Mouse (Mus musculus) ES-Bruce4 (cell line): ENCODE results near the gene Pla2g2f. TPM values are rescaled to one million over a fixed set of nuclear protein-coding genes. Genes with fewer than 3 reads are reported as not detected.
A peak's percentile ranks its signal among the peaks of the same experiment; 100 is the strongest.

Experiments
- H3K27ac ChIP-seq: 2 replicates; pipeline ENCODE4 v1.5.1; 2012; ENCODE audit warnings: low read length, inconsistent platforms; ENCODE audit not compliant: insufficient read depth
- H3K27me3 ChIP-seq: 2 replicates; pipeline ENCODE4 v1.6.1; 2012; ENCODE audit warnings: mild to moderate bottlenecking, low read length, inconsistent platforms; ENCODE audit not compliant: control insufficient read depth, poor library complexity, insufficient read depth, severe bottlenecking
- H3K36me3 ChIP-seq: 2 replicates; pipeline ENCODE4 v1.6.1; 2012; ENCODE audit warnings: inconsistent platforms, mild to moderate bottlenecking, low read length, moderate library complexity; ENCODE audit not compliant: control insufficient read depth, poor library complexity, insufficient read depth, severe bottlenecking
- H3K4me1 ChIP-seq: one replicate; pipeline ENCODE4 v1.8.1; 2011; ENCODE audit warnings: low read length; ENCODE audit not compliant: control insufficient read depth, insufficient read depth
- H3K4me3 ChIP-seq: 2 replicates; pipeline ENCODE4 v1.5.1; 2011; ENCODE audit warnings: low read depth, mild to moderate bottlenecking, low read length
- H3K9ac ChIP-seq: 2 replicates; pipeline ENCODE4 v1.6.1; 2012; ENCODE audit warnings: low read depth, mild to moderate bottlenecking, inconsistent platforms; ENCODE audit not compliant: poor library complexity, severe bottlenecking
- H3K9me3 ChIP-seq: replicated peaks from 2 replicates; pipeline ENCODE4 v1.6.1; 2012; ENCODE audit warnings: mild to moderate bottlenecking, low read length, inconsistent platforms; ENCODE audit not compliant: control insufficient read depth, poor library complexity, insufficient read depth, severe bottlenecking
- CTCF ChIP-seq: IDR thresholded peaks from one replicate; pipeline ENCODE4 v1.8.1; 2011; ENCODE audit warnings: low read depth, low read length
- EP300 ChIP-seq: IDR thresholded peaks from 2 replicates; pipeline ENCODE4 v1.6.1; 2011; ENCODE audit warnings: low read depth, low read length; ENCODE audit not compliant: insufficient read depth
- POLR2A ChIP-seq: IDR thresholded peaks from one replicate; pipeline ENCODE4 v1.8.1; 2011; ENCODE audit warnings: low read length; ENCODE audit not compliant: insufficient read depth
- polyA plus RNA-seq: library from polyadenylated mRNA; stranded (reverse); fragments of >200 nt; gene quantifications from 2 replicates; pipeline ENCODE4 v1.2.4, GENCODE M21; 2011; ENCODE audit warnings: low read depth; ENCODE audit not compliant: missing spikeins, insufficient read depth, insufficient read length

Pla2g2f gene
- polyA plus RNA-seq, 1 experiment: not detected

GRCm38 (mm10) chr4:138710633-138711032, 46.8 kb downstream of the Pla2g2f start:
- no peak for TF ChIP-seq CTCF
- TF ChIP-seq EP300: no peak
- no peak for TF ChIP-seq POLR2A
- no peaks in the 10 kb centered on the region for H3K27me3 ChIP-seq
- H3K27ac ChIP-seq: no peak overlapping the region
- peaks cover 8% of the 10 kb centered on the region for H3K4me1 ChIP-seq
- H3K36me3 ChIP-seq: no peaks in the 10 kb centered on the region
- H3K9me3 ChIP-seq: no peaks in the 10 kb centered on the region
- no peak overlapping the region for H3K4me3 ChIP-seq
- H3K9ac ChIP-seq: no peak overlapping the region

- Histone ChIP-seq H3K27ac (no peak overlapping the region), H3K4me1 (peaks cover 8% of the 10 kb centered on the region), H3K9me3 (no peaks in the 10 kb centered on the region), H3K27me3 (no peaks in the 10 kb centered on the region), H3K9ac (no peak overlapping the region), H3K36me3 (no peaks in the 10 kb centered on the region), H3K4me3 (no peak overlapping the region)
- TF ChIP-seq EP300: no peak
Measured at GRCm38 (mm10) chr4:138709944-138710343, 47.5 kb downstream of the Pla2g2f start.

- TF ChIP-seq CTCF: no peak
- no peak for TF ChIP-seq POLR2A
- no peaks in the 10 kb centered on the region for H3K27me3 ChIP-seq
- H3K9ac ChIP-seq: no peak overlapping the region
- H3K4me3 ChIP-seq: no peak overlapping the region
- no peaks in the 10 kb centered on the region for H3K36me3 ChIP-seq
- H3K27ac ChIP-seq: no peak overlapping the region
- H3K4me1 ChIP-seq: peaks cover 8% of the 10 kb centered on the region
- H3K9me3 ChIP-seq: no peaks in the 10 kb centered on the region
Measured at GRCm38 (mm10) chr4:138709246-138709645, 48.2 kb downstream of the Pla2g2f start.

- no peaks in the 10 kb centered on the region for H3K27me3 ChIP-seq
- peak overlapping the region; percentile 5; the same call in 1 of the 2 replicates for H3K4me3 ChIP-seq
- no peak overlapping the region for H3K9ac ChIP-seq
- H3K4me1 ChIP-seq: peaks cover 8% of the 10 kb centered on the region
- no peaks in the 10 kb centered on the region for H3K36me3 ChIP-seq
- no peak overlapping the region for H3K27ac ChIP-seq
- no peaks in the 10 kb centered on the region for H3K9me3 ChIP-seq
- TF ChIP-seq CTCF (peak; percentile 78), POLR2A (no peak), EP300 (no peak)
Measured at GRCm38 (mm10) chr4:138708636-138709035, 48.8 kb downstream of the Pla2g2f start.

- H3K9me3 ChIP-seq: no peaks in the 10 kb centered on the region
- H3K4me1 ChIP-seq: peaks cover 3% of the 10 kb centered on the region
- no peaks in the 10 kb centered on the region for H3K36me3 ChIP-seq
- peak overlapping the region; percentile 79 for H3K4me3 ChIP-seq
- TF ChIP-seq POLR2A: peak; percentile 85
- TF ChIP-seq EP300: no peak
- no peaks in the 10 kb centered on the region for H3K27me3 ChIP-seq
- no peak overlapping the region for H3K27ac ChIP-seq
- H3K9ac ChIP-seq: 0 out of 2 replicates have a peak overlapping the region, but pooled peaks have one; percentile 9
Measured at GRCm38 (mm10) chr4:138706620-138707019, 50.8 kb downstream of the Pla2g2f start.

- TF ChIP-seq POLR2A (no peak), EP300 (0 out of 2 replicates have a peak, but pooled peaks have one; percentile 37), CTCF (peak; percentile 51)
- H3K4me3 ChIP-seq: no peak overlapping the region
- H3K27ac ChIP-seq: peak overlapping the region; percentile 67
- H3K27me3 ChIP-seq: no peaks in the 10 kb centered on the region
- no peaks in the 10 kb centered on the region for H3K36me3 ChIP-seq
- no peaks in the 10 kb centered on the region for H3K9me3 ChIP-seq
- H3K9ac ChIP-seq: no peak overlapping the region
- H3K4me1 ChIP-seq: peaks cover 7% of the 10 kb centered on the region
Measured at GRCm38 (mm10) chr4:138704169-138704568, 53.3 kb downstream of the Pla2g2f start.
